Mouse (Mus musculus): ENCODE results near the gene Ptrh2. TPM values are rescaled to one million over a fixed set of nuclear protein-coding genes. Genes with fewer than 3 reads are reported as not detected.

Ptrh2 gene
- polyA plus RNA-seq, 1 experiment = 3.8 TPM

GRCm38 (mm10) chr11:86717306-86718065 lies 33.7 kb downstream of the Ptrh2 start:
- no peak overlapping the region for H3K4me3 ChIP-seq (replicated peaks; ENCODE audit: extremely low read depth, low read depth, low read length)
- no peak for DNase-seq
- H3K4me1 ChIP-seq (ENCODE audit: control insufficient read depth, insufficient read depth, low read length) = no peaks in the 10 kb centered on the region; the same call in 1 of the 2 replicates
- 63% methylated on average over 6 of the region's 6 CpGs for WGBS
- no peak for TF ChIP-seq CTCF (IDR thresholded peaks at IDR 0.05; ENCODE audit: insufficient read depth, low read length)
- no peak for TF ChIP-seq POLR2A (IDR thresholded peaks at IDR 0.05; ENCODE audit: borderline replicate concordance, extremely low read depth, low read depth, low read length)

GRCm38 (mm10) chr11:86718369-86718768 lies 34.6 kb downstream of the Ptrh2 start:
- Histone ChIP-seq H3K4me3 (replicated peaks; ENCODE audit: extremely low read depth, low read depth, low read length) (no peak overlapping the region), H3K4me1 (ENCODE audit: control insufficient read depth, insufficient read depth, low read length) (no peaks in the 10 kb centered on the region; the same call in 1 of the 2 replicates)
- no peak for TF ChIP-seq POLR2A (IDR thresholded peaks at IDR 0.05; ENCODE audit: borderline replicate concordance, extremely low read depth, low read depth, low read length)
- DNase-seq = no peak
- 76% methylated on average over 3 of the region's 3 CpGs for WGBS

GRCm38 (mm10) chr11:86719390-86719789 lies 35.6 kb downstream of the Ptrh2 start:
- 78% methylated on average over 8 of the region's 8 CpGs for WGBS
- Histone ChIP-seq H3K4me3 (replicated peaks; ENCODE audit: extremely low read depth, low read depth, low read length) (no peak overlapping the region), H3K4me1 (ENCODE audit: control insufficient read depth, insufficient read depth, low read length) (no peaks in the 10 kb centered on the region; the same call in none of the 2 replicates)
- TF ChIP-seq POLR2A (IDR thresholded peaks at IDR 0.05; ENCODE audit: borderline replicate concordance, extremely low read depth, low read depth, low read length) (no peak), CTCF (IDR thresholded peaks at IDR 0.05; ENCODE audit: insufficient read depth, low read length) (no peak)
- no peak for DNase-seq

GRCm38 (mm10) chr11:86724004-86724403 lies 40.2 kb downstream of the Ptrh2 start:
- Histone ChIP-seq H3K4me1 (ENCODE audit: control insufficient read depth, insufficient read depth, low read length) (no peaks in the 10 kb centered on the region; the same call in 1 of the 2 replicates), H3K4me3 (replicated peaks; ENCODE audit: extremely low read depth, low read depth, low read length) (no peak overlapping the region)
- no peak for DNase-seq
- WGBS = 65% methylated on average over 3 of the region's 3 CpGs
- TF ChIP-seq POLR2A (IDR thresholded peaks at IDR 0.05; ENCODE audit: borderline replicate concordance, extremely low read depth, low read depth, low read length) (no peak), CTCF (IDR thresholded peaks at IDR 0.05; ENCODE audit: insufficient read depth, low read length) (no peak)

- peak; percentile 27 for DNase-seq
- Histone ChIP-seq H3K4me1 (ENCODE audit: control insufficient read depth, insufficient read depth, low read length) (no peaks in the 10 kb centered on the region; the same call in 1 of the 2 replicates), H3K4me3 (replicated peaks; ENCODE audit: extremely low read depth, low read depth, low read length) (no peak overlapping the region)
- WGBS = 57% methylated on average over 7 of the region's 7 CpGs
- TF ChIP-seq POLR2A (IDR thresholded peaks at IDR 0.05; ENCODE audit: borderline replicate concordance, extremely low read depth, low read depth, low read length) = no peak
- TF ChIP-seq CTCF (IDR thresholded peaks at IDR 0.05; ENCODE audit: insufficient read depth, low read length) = no peak
Measured at GRCm38 (mm10) chr11:86724982-86725381, 41.2 kb downstream of the Ptrh2 start.

- H3K4me3 ChIP-seq (replicated peaks; ENCODE audit: extremely low read depth, low read depth, low read length) = no peak overlapping the region
- no peak for DNase-seq
- H3K4me1 ChIP-seq (ENCODE audit: control insufficient read depth, insufficient read depth, low read length) = no peaks in the 10 kb centered on the region; the same call in 1 of the 2 replicates
- TF ChIP-seq POLR2A (IDR thresholded peaks at IDR 0.05; ENCODE audit: borderline replicate concordance, extremely low read depth, low read depth, low read length) = no peak
- no peak for TF ChIP-seq CTCF (IDR thresholded peaks at IDR 0.05; ENCODE audit: insufficient read depth, low read length)
Measured at GRCm38 (mm10) chr11:86725607-86726006, 41.8 kb downstream of the Ptrh2 start.

- Histone ChIP-seq H3K4me3 (replicated peaks; ENCODE audit: extremely low read depth, low read depth, low read length) (no peak overlapping the region), H3K4me1 (ENCODE audit: control insufficient read depth, insufficient read depth, low read length) (no peaks in the 10 kb centered on the region)
- 82% methylated on average over 2 of the region's 2 CpGs for WGBS
- DNase-seq = no peak
- TF ChIP-seq POLR2A (IDR thresholded peaks at IDR 0.05; ENCODE audit: borderline replicate concordance, extremely low read depth, low read depth, low read length) (no peak), CTCF (IDR thresholded peaks at IDR 0.05; ENCODE audit: insufficient read depth, low read length) (no peak)
Measured at GRCm38 (mm10) chr11:86731443-86731842, 47.7 kb downstream of the Ptrh2 start.

GRCm38 (mm10) chr11:86734241-86734939 lies 50.6 kb downstream of the Ptrh2 start:
- WGBS = 74% methylated on average over 10 of the region's 10 CpGs
- no peak overlapping the region for H3K4me3 ChIP-seq (replicated peaks; ENCODE audit: extremely low read depth, low read depth, low read length)
- DNase-seq = no peak
- peaks cover 2% of the 10 kb centered on the region; the same call in 1 of the 2 replicates for H3K4me1 ChIP-seq (ENCODE audit: control insufficient read depth, insufficient read depth, low read length)
- TF ChIP-seq CTCF (IDR thresholded peaks at IDR 0.05; ENCODE audit: insufficient read depth, low read length) (no peak), POLR2A (IDR thresholded peaks at IDR 0.05; ENCODE audit: borderline replicate concordance, extremely low read depth, low read depth, low read length) (no peak)

- Histone ChIP-seq H3K4me3 (replicated peaks; ENCODE audit: extremely low read depth, low read depth, low read length) (no peak overlapping the region), H3K4me1 (ENCODE audit: control insufficient read depth, insufficient read depth, low read length) (peaks cover 2% of the 10 kb centered on the region; the same call in 1 of the 2 replicates)
- TF ChIP-seq POLR2A (IDR thresholded peaks at IDR 0.05; ENCODE audit: borderline replicate concordance, extremely low read depth, low read depth, low read length) = no peak
- no peak for TF ChIP-seq CTCF (IDR thresholded peaks at IDR 0.05; ENCODE audit: insufficient read depth, low read length)
- DNase-seq = no peak
- WGBS = 84% methylated on average over 4 of the region's 4 CpGs
Measured at GRCm38 (mm10) chr11:86734993-86735392, 51.2 kb downstream of the Ptrh2 start.
